Mouse (Mus musculus) myocyte (in vitro differentiated cells): ENCODE measurements around the gene Epb41l4b.

Experiments
- CEBPB ChIP-seq: IDR thresholded peaks from 2 replicates; pipeline ENCODE4 v1.6.1; 2011; ENCODE audit warnings: mild to moderate bottlenecking, moderate library complexity; ENCODE audit not compliant: poor library complexity, insufficient read depth, severe bottlenecking
- E2F4 ChIP-seq: IDR thresholded peaks from one replicate; pipeline ENCODE4 v1.6.1; 2011; ENCODE audit warnings: mild to moderate bottlenecking, control low read depth, moderate library complexity; ENCODE audit not compliant: insufficient read depth
- MAX ChIP-seq: IDR thresholded peaks from one replicate; pipeline ENCODE4 v1.6.1; 2011; ENCODE audit warnings: low read depth, mild to moderate bottlenecking, control low read depth
- MYOD1 ChIP-seq, 3 experiments: IDR thresholded peaks; one replicate each; pipeline ENCODE4 v1.6.1; 2011; ENCODE audit warnings: control low read depth in 2 of 3, low read depth in 2 of 3, mild to moderate bottlenecking in 2 of 3, moderate library complexity in 1 of 3; ENCODE audit not compliant: insufficient read length in 2 of 3, control insufficient read depth in 1 of 3
- MYOG ChIP-seq, 3 experiments: IDR thresholded peaks; one replicate each; pipeline ENCODE4 v1.6.1; 2011; ENCODE audit warnings: control low read depth in 2 of 3, low read depth in 2 of 3, mild to moderate bottlenecking in 2 of 3; ENCODE audit not compliant: insufficient read length in 2 of 3, control insufficient read depth in 1 of 3, insufficient read depth in 1 of 3
- POLR2A ChIP-seq: IDR thresholded peaks from one replicate; pipeline ENCODE4 v1.6.1; 2011; ENCODE audit warnings: low read depth, mild to moderate bottlenecking, control low read depth, moderate library complexity; ENCODE audit not compliant: insufficient read length
- POLR2AphosphoS2 ChIP-seq: IDR thresholded peaks from one replicate; pipeline ENCODE4 v1.6.1; 2011; ENCODE audit warnings: low read depth, control low read depth; ENCODE audit not compliant: insufficient read length
- SRF ChIP-seq: IDR thresholded peaks from one replicate; pipeline ENCODE4 v1.6.1; 2011; ENCODE audit warnings: low read depth; ENCODE audit not compliant: control insufficient read depth, insufficient read length
- TCF12 ChIP-seq: IDR thresholded peaks from one replicate; pipeline ENCODE4 v1.6.1; 2011; ENCODE audit warnings: mild to moderate bottlenecking, control low read depth; ENCODE audit not compliant: poor library complexity, insufficient read depth, severe bottlenecking
- TCF3 ChIP-seq: IDR thresholded peaks from one replicate; pipeline ENCODE4 v1.6.1; 2011; ENCODE audit warnings: low read depth, control low read depth; ENCODE audit not compliant: insufficient read length
- USF1 ChIP-seq: IDR thresholded peaks from one replicate; pipeline ENCODE4 v1.6.1; 2011; ENCODE audit warnings: low read depth, mild to moderate bottlenecking, control low read depth, moderate library complexity

DNA sequence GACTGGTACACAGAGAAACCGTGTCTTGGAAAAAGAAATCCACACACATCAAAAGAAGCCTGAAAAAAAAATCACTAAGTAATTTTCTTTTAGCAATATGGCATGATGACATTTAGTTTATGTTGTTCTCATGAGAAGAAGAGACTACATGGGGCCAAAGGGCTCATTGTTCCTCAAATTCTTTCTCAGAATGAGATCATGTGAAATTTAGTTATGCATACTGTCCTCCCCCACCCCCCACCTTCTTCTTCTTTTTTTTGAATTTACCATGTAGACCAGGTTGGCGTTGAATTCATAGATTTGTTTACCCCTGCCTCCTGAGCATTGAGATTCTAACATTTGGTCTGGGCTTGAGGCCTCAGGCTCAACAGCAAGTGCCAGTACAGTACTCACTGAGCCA, 46.6 kb upstream of the Epb41l4b start:
- TF ChIP-seq CEBPB, result no peak
- no peak for TF ChIP-seq POLR2A
- TF ChIP-seq TCF3, result no peak
- TF ChIP-seq USF1, result no peak
- TF ChIP-seq E2F4, result no peak
- TF ChIP-seq TCF12, result no peak
- TF ChIP-seq MYOD1 (IDR thresholded peaks at IDR 0.05; ENCODE audit: control insufficient read depth in 1 of 3, insufficient read length in 2 of 3, low read depth in 2 of 3), result no peak
- TF ChIP-seq POLR2AphosphoS2, result no peak
- no peak for TF ChIP-seq MAX
- TF ChIP-seq SRF, result no peak
- no peak for TF ChIP-seq MYOG (IDR thresholded peaks at IDR 0.05; ENCODE audit: control insufficient read depth in 1 of 3, insufficient read depth in 1 of 3, insufficient read length in 2 of 3, low read depth in 2 of 3)
